In the genomic region with DNA sequence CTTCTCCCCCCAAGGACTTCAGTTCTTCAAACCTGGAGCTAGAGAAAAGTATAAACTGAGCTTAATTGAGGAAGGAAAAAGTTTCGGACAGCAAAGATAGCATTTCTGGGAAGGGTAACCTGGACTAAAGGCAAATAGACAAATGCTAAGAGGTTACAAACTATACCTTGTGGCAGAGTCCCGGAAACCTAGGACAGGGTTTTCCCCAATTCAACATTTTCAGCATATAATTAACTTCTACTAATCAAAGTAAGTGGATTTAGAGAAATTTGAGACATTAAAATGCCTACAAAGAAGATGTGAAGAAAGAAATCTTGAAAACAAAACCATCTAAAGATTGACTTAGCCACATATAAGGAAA, we compare ENCODE assay signal across 8 mouse cellular contexts. TPM values are rescaled to one million over a fixed set of nuclear protein-coding genes. Genes with fewer than 3 reads are reported as not detected.
A peak's percentile ranks its signal among the peaks of the same experiment; 100 is the strongest.
DNase-seq lines count a peak whose midpoint lies in the region; ATAC-seq and TF ChIP-seq lines count a peak whose summit lies in the region.

No protein-coding gene starts in this region.

- no peak for ATAC-seq in erythroblast, adult 5-6 weeks (replicated peaks; ENCODE audit: low FRiP score, poor library complexity, severe bottlenecking)
- ATAC-seq in limb, embryonic 14.5 days (ENCODE audit: low FRiP score, low read depth): no peak
- ATAC-seq in stomach, embryonic 15.5 days (ENCODE audit: insufficient read depth, low FRiP score, low read depth): no peak

- peaks cover 29% of the 10 kb centered on the region for H3K4me1 ChIP-seq in erythroblast, embryonic 14.5 days (ENCODE audit: control insufficient read depth)
- peaks cover 2% of the 10 kb centered on the region; the same call in 1 of the 2 replicates for H3K4me1 ChIP-seq in spleen, adult 2 months (ENCODE audit: control insufficient read depth, insufficient read depth, insufficient read length)
- peaks cover 9% of the 10 kb centered on the region for H3K4me1 ChIP-seq in limb, embryonic 14.5 days (ENCODE audit: control insufficient read depth, insufficient read depth, low read length)
- peaks cover 10% of the 10 kb centered on the region for H3K4me1 ChIP-seq in stomach, embryonic 15.5 days

- no peak for TF ChIP-seq CTCF in spleen, adult 2 months (IDR thresholded peaks at IDR 0.05; ENCODE audit: extremely low read depth, insufficient read depth, insufficient read length, insufficient replicate concordance)

- no peak for TF ChIP-seq POLR2A in spleen, adult 2 months (IDR thresholded peaks at IDR 0.05; ENCODE audit: low read depth, low read length)
- no peak for TF ChIP-seq POLR2A in limb, embryonic 14.5 days (IDR thresholded peaks at IDR 0.05; ENCODE audit: borderline replicate concordance, extremely low read depth, insufficient read depth, insufficient read length)

- no peaks in the 10 kb centered on the region for H3K27me3 ChIP-seq in erythroblast, embryonic 14.5 days (ENCODE audit: control insufficient read depth)
- H3K27me3 ChIP-seq in spleen, adult 2 months (ENCODE audit: control insufficient read depth, insufficient read depth, low read length): no peaks in the 10 kb centered on the region
- H3K27me3 ChIP-seq in limb, embryonic 14.5 days (ENCODE audit: control insufficient read depth, insufficient read depth, low read length): no peaks in the 10 kb centered on the region
- H3K27me3 ChIP-seq in stomach, embryonic 15.5 days (replicated peaks): no peaks in the 10 kb centered on the region

- no peak for DNase-seq in spleen, adult 2 months (ENCODE audit: low read depth in 1 of 2, low spot score in 2 of 2)
- DNase-seq in spleen, postnatal 14 days (ENCODE audit: low spot score in 2 of 2): no peak
- no peak for DNase-seq in limb, embryonic 14.5 days (ENCODE audit: low spot score)
- no peak for DNase-seq in thymus, postnatal 4 days
- DNase-seq in thymus, postnatal 0 days (ENCODE audit: low spot score): no peak

- peak overlapping the region; percentile 70 for H3K4me2 ChIP-seq in limb, embryonic 14.5 days (replicated peaks; ENCODE audit: low read depth, low read length, severe bottlenecking)
- peak overlapping the region; percentile 62 for H3K4me2 ChIP-seq in stomach, embryonic 15.5 days

- no peaks in the 10 kb centered on the region for H3K9me3 ChIP-seq in erythroblast, embryonic 14.5 days (ENCODE audit: control insufficient read depth, low read length)
- H3K9me3 ChIP-seq in limb, embryonic 14.5 days (ENCODE audit: control insufficient read depth, low read length): no peaks in the 10 kb centered on the region
- no peaks in the 10 kb centered on the region for H3K9me3 ChIP-seq in stomach, embryonic 15.5 days

- 47% methylated on average over 2 of the region's 2 CpGs for WGBS in spleen, adult 2 months
- 76% methylated on average over 2 of the region's 2 CpGs for WGBS in limb, embryonic 14.5 days
- 78% methylated on average over 2 of the region's 2 CpGs for WGBS in stomach, embryonic 15.5 days

- peak overlapping the region; percentile 26 for H3K27ac ChIP-seq in spleen, adult 2 months (ENCODE audit: insufficient read depth, low read length)
- H3K27ac ChIP-seq in limb, embryonic 14.5 days (replicated peaks; ENCODE audit: low read depth, low read length): no peak overlapping the region
- peak overlapping the region; percentile 84; the same call in 1 of the 2 replicates for H3K27ac ChIP-seq in stomach, embryonic 15.5 days

- H3K36me3 ChIP-seq in erythroblast, embryonic 14.5 days (ENCODE audit: control insufficient read depth): peaks cover 10% of the 10 kb centered on the region
- peaks cover 2% of the 10 kb centered on the region; the same call in 1 of the 2 replicates for H3K36me3 ChIP-seq in spleen, adult 2 months (ENCODE audit: control insufficient read depth, insufficient read depth, low read length)
- peaks cover 2% of the 10 kb centered on the region for H3K36me3 ChIP-seq in limb, embryonic 14.5 days (ENCODE audit: control insufficient read depth, insufficient read depth, low read length)
- peaks cover 1% of the 10 kb centered on the region; the same call in 1 of the 2 replicates for H3K36me3 ChIP-seq in stomach, embryonic 15.5 days

- H3K4me3 ChIP-seq in erythroblast, embryonic 14.5 days (replicated peaks): peak overlapping the region; percentile 72
- peak overlapping the region; percentile 85 for H3K4me3 ChIP-seq in spleen, adult 2 months (ENCODE audit: extremely low read depth, insufficient read depth, insufficient read length)
- peak overlapping the region; percentile 80 for H3K4me3 ChIP-seq in limb, embryonic 14.5 days (replicated peaks; ENCODE audit: low read length)
- peak overlapping the region; percentile 96 for H3K4me3 ChIP-seq in stomach, embryonic 15.5 days (replicated peaks)

- no peak overlapping the region for H3K9ac ChIP-seq in limb, embryonic 14.5 days (ENCODE audit: low read depth, low read length, severe bottlenecking)
- 0 out of 2 replicates have a peak overlapping the region, but pooled peaks have one; percentile 79 for H3K9ac ChIP-seq in stomach, embryonic 15.5 days

RNA-seq across cellular contexts. Expression of gene Tex10, which starts 0.4 kb away (rescaled TPM):
- 0.14 and 0.19 TPM in 2 replicates for polyA plus RNA-seq in erythroblast, embryonic 14.5 days (2012)
- 16.5 and 17.3 TPM in 2 replicates for total RNA-seq in erythroblast, adult 5-6 weeks (2015; ENCODE audit: low replicate concordance)
- 10.0 and 10.8 TPM in 2 replicates for total RNA-seq in erythroblast, adult 5-6 weeks (2017; ENCODE audit: low replicate concordance)
- 6.8 and 9.2 TPM in 2 replicates for polyA plus RNA-seq in spleen, adult 2 months (2012; rRNA removed)
- polyA plus RNA-seq in limb, embryonic 14.5 days (2012; rRNA removed): 39.3 and 40.5 TPM in 2 replicates
- polyA plus RNA-seq in limb, embryonic 14.5 days (2014; fragmentation: Nextera tagmentation; extraction: Ambion mirVana): 59.2 and 65.1 TPM in 2 replicates
- 44.1 and 53.1 TPM in 2 replicates for polyA plus RNA-seq in stomach, embryonic 15.5 days (2015; fragmentation: Nextera tagmentation; extraction: Ambion mirVana)
- polyA plus RNA-seq in thymus, postnatal 0 days (2015; fragmentation: Nextera tagmentation; extraction: Ambion mirVana): 44.0 and 46.6 TPM in 2 replicates
